Comparison of ENCODE assay signal across 8 mouse cellular contexts in the genomic region with DNA sequence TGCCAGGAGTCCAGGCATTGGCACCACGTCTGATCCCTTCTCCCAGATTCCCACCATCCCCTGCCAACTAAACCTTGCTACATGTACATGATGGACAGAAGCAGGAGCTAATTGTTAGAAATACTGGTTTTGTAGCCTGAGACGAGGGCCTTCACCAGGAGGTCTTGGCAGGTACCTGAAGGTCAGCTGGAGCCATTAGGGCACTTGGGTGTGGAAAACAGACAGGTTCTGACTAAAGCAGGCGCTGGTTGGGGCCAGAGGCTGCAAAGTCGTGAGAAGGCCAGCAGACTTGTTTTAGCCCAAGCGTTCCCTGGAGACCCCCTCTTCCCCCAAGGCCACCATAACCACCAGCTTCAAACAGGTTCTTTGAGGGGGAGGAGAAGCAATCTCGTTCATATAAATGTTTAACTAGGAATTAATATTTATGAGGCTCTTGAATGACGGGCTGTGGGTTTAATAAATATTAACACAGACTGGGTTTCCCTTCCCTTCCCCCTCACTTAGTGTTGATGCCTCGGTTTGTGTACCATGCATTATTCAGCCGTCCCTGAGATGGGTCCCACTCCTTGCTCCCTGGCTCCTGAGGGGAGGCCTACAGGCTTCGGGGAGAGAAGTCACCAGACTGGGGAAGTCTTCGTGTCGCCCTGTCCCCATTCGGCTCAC. TPM values are rescaled to one million over a fixed set of nuclear protein-coding genes. Genes with fewer than 3 reads are reported as not detected.
DNase-seq lines count a peak whose midpoint lies in the region; ATAC-seq and TF ChIP-seq lines count a peak whose summit lies in the region.
"Had no signal": no experiment of that assay in that cellular context is flagged by ENCODE, and none has a peak within 500 bp of the region (broad histone marks: within the 10 kb centered on the region; RNA-seq: fewer than 3 reads in every experiment).

No protein-coding gene starts in this region.

- H3K4me2 ChIP-seq in embryonic facial prominence, embryonic 11.5 days (ENCODE audit: low read depth, low read length), result no peak overlapping the region
- H3K4me2 ChIP-seq in forebrain, embryonic 15.5 days (replicated peaks), result peak overlapping the region; percentile 22; the same call in 1 of the 2 replicates
- no peak overlapping the region; the same call in 1 of the 2 replicates for H3K4me2 ChIP-seq in midbrain, embryonic 16.5 days (ENCODE audit: low read length)

- WGBS in embryonic facial prominence, embryonic 11.5 days, result 61% methylated on average over 13 of the region's 13 CpGs
- WGBS in forebrain, embryonic 15.5 days, result 30% methylated on average over 13 of the region's 13 CpGs
- 45% methylated on average over 13 of the region's 13 CpGs for WGBS in kidney, adult 2 months
- 27% methylated on average over 13 of the region's 13 CpGs for WGBS in midbrain, embryonic 16.5 days

- no peak overlapping the region for H3K27ac ChIP-seq in embryonic facial prominence, embryonic 11.5 days (replicated peaks; ENCODE audit: low read depth, low read length)
- H3K27ac ChIP-seq in forebrain, embryonic 15.5 days (replicated peaks), result peak overlapping the region; percentile 92
- H3K27ac ChIP-seq in kidney, adult 2 months (ENCODE audit: insufficient read depth, low read depth, low read length), result peak overlapping the region; percentile 42; the same call in 1 of the 2 replicates
- H3K27ac ChIP-seq in midbrain, embryonic 16.5 days (ENCODE audit: low read length), result peak overlapping the region; percentile 79
- H3K27ac ChIP-seq: macrophage had no signal

- TF ChIP-seq CTCF in kidney, adult 2 months (conservative IDR thresholded peaks at IDR 0.05; ENCODE audit: insufficient read depth, insufficient read length, low read depth, low read length), result no peak

- no peaks in the 10 kb centered on the region for H3K27me3 ChIP-seq in embryonic facial prominence, embryonic 11.5 days (ENCODE audit: control insufficient read depth, insufficient read depth, low read length)
- H3K27me3 ChIP-seq in forebrain, embryonic 15.5 days, result no peaks in the 10 kb centered on the region
- H3K27me3 ChIP-seq in kidney, adult 2 months (replicated peaks; ENCODE audit: control insufficient read depth, insufficient read depth, low read length), result no peaks in the 10 kb centered on the region
- peaks cover 6% of the 10 kb centered on the region; the same call in 1 of the 2 replicates for H3K27me3 ChIP-seq in midbrain, embryonic 16.5 days (ENCODE audit: control insufficient read depth, insufficient read depth, low read depth, low read length)

- TF ChIP-seq POLR2A in kidney, adult 2 months (IDR thresholded peaks at IDR 0.05; ENCODE audit: low read depth, low read length), result no peak

- H3K9me3 ChIP-seq in embryonic facial prominence, embryonic 11.5 days (replicated peaks; ENCODE audit: control insufficient read depth, low read length), result no peaks in the 10 kb centered on the region
- H3K9me3 ChIP-seq in forebrain, embryonic 15.5 days, result no peaks in the 10 kb centered on the region
- H3K9me3 ChIP-seq in midbrain, embryonic 16.5 days (replicated peaks; ENCODE audit: control insufficient read depth, low read length, poor library complexity, severe bottlenecking), result no peaks in the 10 kb centered on the region

- H3K4me1 ChIP-seq in embryonic facial prominence, embryonic 11.5 days (ENCODE audit: control insufficient read depth, insufficient read depth, low read length), result no peaks in the 10 kb centered on the region
- H3K4me1 ChIP-seq in forebrain, embryonic 15.5 days, result peaks cover 50% of the 10 kb centered on the region
- H3K4me1 ChIP-seq in kidney, adult 2 months (ENCODE audit: control insufficient read depth, insufficient read depth, low read length), result peaks cover 3% of the 10 kb centered on the region; the same call in 1 of the 2 replicates
- peaks cover 33% of the 10 kb centered on the region for H3K4me1 ChIP-seq in midbrain, embryonic 16.5 days (ENCODE audit: control insufficient read depth, insufficient read depth, low read length)

- H3K4me3 ChIP-seq in embryonic facial prominence, embryonic 11.5 days (ENCODE audit: low read depth, low read length), result no peak overlapping the region
- no peak overlapping the region for H3K4me3 ChIP-seq in forebrain, embryonic 15.5 days
- H3K4me3 ChIP-seq in kidney, adult 2 months (ENCODE audit: insufficient read depth, low read depth, low read length), result peak overlapping the region; percentile 14; the same call in 1 of the 2 replicates
- H3K4me3 ChIP-seq in midbrain, embryonic 16.5 days (ENCODE audit: low read depth, low read length), result no peak overlapping the region

- ATAC-seq in embryonic facial prominence, embryonic 11.5 days (replicated peaks; ENCODE audit: insufficient number of reproducible peaks, low FRiP score, low TSS enrichment, low read depth), result peak; percentile 12; the same call in 1 of the 2 replicates
- ATAC-seq in forebrain, embryonic 15.5 days (replicated peaks), result peak; percentile 66
- peak; percentile 63 for ATAC-seq in midbrain, embryonic 16.5 days

- no peak overlapping the region; the same call in 1 of the 2 replicates for H3K9ac ChIP-seq in embryonic facial prominence, embryonic 11.5 days (replicated peaks; ENCODE audit: low read length)
- peak overlapping the region; percentile 39 for H3K9ac ChIP-seq in forebrain, embryonic 15.5 days (replicated peaks)
- peak overlapping the region; percentile 27; the same call in 1 of the 2 replicates for H3K9ac ChIP-seq in midbrain, embryonic 16.5 days (ENCODE audit: low read depth, low read length)

- no peak for DNase-seq in embryonic facial prominence, embryonic 11.5 days (ENCODE audit: low spot score)
- DNase-seq in kidney, adult 2 months, result peak; percentile 54
- DNase-seq in lung, postnatal 25 days (ENCODE audit: low spot score), result no peak
- no peak for DNase-seq in thymus, postnatal 36 days
- DNase-seq in gastrocnemius, adult 18-20 months (ENCODE audit: low spot score), result no peak

- no peaks in the 10 kb centered on the region for H3K36me3 ChIP-seq in embryonic facial prominence, embryonic 11.5 days (replicated peaks; ENCODE audit: control insufficient read depth, insufficient read depth, low read depth, low read length)
- no peaks in the 10 kb centered on the region for H3K36me3 ChIP-seq in forebrain, embryonic 15.5 days
- H3K36me3 ChIP-seq in kidney, adult 2 months (ENCODE audit: control insufficient read depth, insufficient read depth, low read length), result no peaks in the 10 kb centered on the region
- H3K36me3 ChIP-seq in midbrain, embryonic 16.5 days (ENCODE audit: control insufficient read depth, insufficient read depth, low read length), result no peaks in the 10 kb centered on the region

RNA-seq across cellular contexts. Expression of a gene that starts 25.8 kb away (rescaled TPM):
- 1.4 and 1.9 TPM in 2 replicates for polyA plus RNA-seq in embryonic facial prominence, embryonic 11.5 days (2014; fragmentation: Nextera tagmentation; extraction: Ambion mirVana)
- polyA plus RNA-seq in forebrain, embryonic 15.5 days (2015; fragmentation: Nextera tagmentation; extraction: Ambion mirVana), result 48.4 and 51.6 TPM in 2 replicates
- polyA plus RNA-seq in kidney, adult 2 months (2012; rRNA removed), result 0.45 and 1.0 TPM in 2 replicates
- polyA plus RNA-seq in midbrain, embryonic 16.5 days (2015; fragmentation: Nextera tagmentation; extraction: Ambion mirVana), result 96.8 and 100 TPM in 2 replicates
- not detected for total RNA-seq in gastrocnemius, adult 18-20 months (2021)
- polyA plus RNA-seq: macrophage had no signal

RNA-seq across cellular contexts. Expression of a gene that starts 46.2 kb away (rescaled TPM):
- 1.6 and 1.9 TPM in 2 replicates for polyA plus RNA-seq in embryonic facial prominence, embryonic 11.5 days (2014; fragmentation: Nextera tagmentation; extraction: Ambion mirVana)
- polyA plus RNA-seq in forebrain, embryonic 15.5 days (2015; fragmentation: Nextera tagmentation; extraction: Ambion mirVana), result 3.0 and 3.9 TPM in 2 replicates
- polyA plus RNA-seq in kidney, adult 2 months (2012; rRNA removed), result 8.9 and 9.6 TPM in 2 replicates
- polyA plus RNA-seq in midbrain, embryonic 16.5 days (2015; fragmentation: Nextera tagmentation; extraction: Ambion mirVana), result 0.53 and 0.67 TPM in 2 replicates
- 10 to 100 TPM in 1 of 2 experiments, 1 to 10 TPM in 1; 7.7 to 11.0 TPM for total RNA-seq in gastrocnemius, adult 18-20 months (2021)

RNA-seq across cellular contexts. Expression of a gene that starts 53.1 kb away (rescaled TPM):
- not detected in 2 replicates for polyA plus RNA-seq in embryonic facial prominence, embryonic 11.5 days (2014; fragmentation: Nextera tagmentation; extraction: Ambion mirVana)
- 0.14 and 0.22 TPM in 2 replicates for polyA plus RNA-seq in forebrain, embryonic 15.5 days (2015; fragmentation: Nextera tagmentation; extraction: Ambion mirVana)
- polyA plus RNA-seq in kidney, adult 2 months (2012; rRNA removed), result 11.4 and 16.2 TPM in 2 replicates
- 0.16 and 0.17 TPM in 2 replicates for polyA plus RNA-seq in midbrain, embryonic 16.5 days (2015; fragmentation: Nextera tagmentation; extraction: Ambion mirVana)
- 1 to 10 TPM; 1.9 to 2.7 TPM for total RNA-seq in gastrocnemius, adult 18-20 months (2021)
- polyA plus RNA-seq: macrophage had no signal

Comparison
In these comparisons a context has a peak if more than half of its experiments do, and no peak if none do; other contexts are left out.
1. ATAC-seq: peak in every context shown above with its lines; median percentile 66 in forebrain, embryonic 15.5 days; 63 in midbrain, embryonic 16.5 days; 12 in embryonic facial prominence, embryonic 11.5 days.
2. RNA of a gene that starts 25.8 kb away (polyA plus RNA-seq): 96.8 to 100 TPM in midbrain, embryonic 16.5 days and 48.4 to 51.6 TPM in forebrain, embryonic 15.5 days; 1.4 to 1.9 TPM in embryonic facial prominence, embryonic 11.5 days and 0.45 to 1.0 TPM in kidney, adult 2 months; every median in the first group is over 10 times any median in the second.
3. RNA of a gene that starts 53.1 kb away (polyA plus RNA-seq): 11.4 to 16.2 TPM in kidney, adult 2 months; 0.16 to 0.17 TPM in midbrain, embryonic 16.5 days, 0.14 to 0.22 TPM in forebrain, embryonic 15.5 days and not detected in embryonic facial prominence, embryonic 11.5 days; every median in the first group is over 10 times any median in the second.